Mouse (Mus musculus) neural tube, embryonic 15.5 days (tissue): Measurements from ENCODE around the gene Ano6. TPM values are rescaled to one million over a fixed set of nuclear protein-coding genes. Genes with fewer than 3 reads are reported as not detected.

ENCODE experiments used
- ATAC-seq: fragments of 200-750 bp; cut with Nextera tagmentation; 2 replicates; pipeline ENCODE4 v1.8.0; 2017; ENCODE audit warnings: mild to moderate bottlenecking, moderate TSS enrichment, moderate library complexity; ENCODE audit not compliant: low FRiP score
- H3K27ac ChIP-seq: fragments of 300-500 bp; sonication (generic); replicated peaks from 2 replicates; pipeline ENCODE4 v1.5.1; 2015; ENCODE audit warnings: mild to moderate bottlenecking, inconsistent platforms
- H3K27me3 ChIP-seq: fragments of 300-500 bp; sonication (generic); replicated peaks from 2 replicates; pipeline ENCODE4 v1.6.1; 2015; ENCODE audit warnings: inconsistent platforms
- H3K36me3 ChIP-seq: fragments of 300-500 bp; sonication (generic); 2 replicates; pipeline ENCODE4 v1.6.1; 2015; ENCODE audit warnings: inconsistent platforms
- H3K4me1 ChIP-seq: fragments of 300-500 bp; sonication (generic); 2 replicates; pipeline ENCODE4 v1.6.1; 2015; ENCODE audit warnings: inconsistent platforms
- H3K4me2 ChIP-seq: fragments of 300-500 bp; sonication (generic); 2 replicates; pipeline ENCODE4 v1.6.1; 2015; ENCODE audit warnings: inconsistent platforms, mild to moderate bottlenecking, moderate library complexity
- H3K4me3 ChIP-seq: fragments of 300-500 bp; sonication (generic); replicated peaks from 2 replicates; pipeline ENCODE4 v1.5.1; 2015; ENCODE audit warnings: mild to moderate bottlenecking, inconsistent platforms
- H3K9ac ChIP-seq: fragments of 300-500 bp; sonication (generic); replicated peaks from 2 replicates; pipeline ENCODE4 v1.6.1; 2015; ENCODE audit warnings: mild to moderate bottlenecking, inconsistent platforms
- H3K9me3 ChIP-seq: fragments of 300-500 bp; sonication (generic); replicated peaks from 2 replicates; pipeline ENCODE4 v1.6.1; 2016; ENCODE audit warnings: inconsistent platforms
- whole genome bisulfite sequencing: fragments of 180-500 bp; shearing (Covaris S2); methylation state at CpG from one replicate; pipeline ENCODE4 v1.1.7; 2015; ENCODE audit warnings: mixed read lengths; 5-methylcytosine and 5-hydroxymethylcytosine counted together
- polyA plus RNA-seq: library from polyadenylated mRNA; unstranded; fragments of >200 nt; fragmentation: Nextera tagmentation; extraction: Ambion mirVana; gene quantifications from 2 replicates; pipeline ENCODE4 v1.2.1, GENCODE M21; 2015

The Ano6 gene
- polyA plus RNA-seq, result 27.0 and 32.5 TPM in 2 replicates

- under 1% methylated on average over 51 of the region's 51 CpGs for WGBS
- peak; percentile 97 for ATAC-seq
- peaks cover 51% of the 10 kb centered on the region for H3K4me1 ChIP-seq
Measured at GRCm38 (mm10) chr15:95790529-95791071, at the start of gene Ano6. Ano6 (plus strand) TSS chr15:95790843.

GRCm38 (mm10) chr15:95742955-95743354 is 47.7 kb upstream of the Ano6 start:
- Histone ChIP-seq H3K4me2 (no peak overlapping the region), H3K27ac (no peak overlapping the region), H3K4me1 (peaks cover 8% of the 10 kb centered on the region), H3K4me3 (no peak overlapping the region), H3K36me3 (no peaks in the 10 kb centered on the region), H3K27me3 (no peaks in the 10 kb centered on the region), H3K9me3 (no peaks in the 10 kb centered on the region), H3K9ac (no peak overlapping the region)
- no peak for ATAC-seq
- WGBS, result 91% methylated on average over 6 of the region's 6 CpGs

More at GRCm38 (mm10) chr15:95790529-95791071, at the start of gene Ano6:
- H3K9ac ChIP-seq, result peak within 1 kb of the TSS; percentile 99
- peak within 1 kb of the TSS; percentile 87 for H3K27ac ChIP-seq
- no peaks in the 10 kb centered on the region for H3K36me3 ChIP-seq
- peak within 1 kb of the TSS; percentile 68 for H3K4me2 ChIP-seq
- H3K9me3 ChIP-seq, result no peaks in the 10 kb centered on the region
- H3K4me3 ChIP-seq, result peak within 1 kb of the TSS; percentile 72
- H3K27me3 ChIP-seq, result no peaks in the 10 kb centered on the region

DNA sequence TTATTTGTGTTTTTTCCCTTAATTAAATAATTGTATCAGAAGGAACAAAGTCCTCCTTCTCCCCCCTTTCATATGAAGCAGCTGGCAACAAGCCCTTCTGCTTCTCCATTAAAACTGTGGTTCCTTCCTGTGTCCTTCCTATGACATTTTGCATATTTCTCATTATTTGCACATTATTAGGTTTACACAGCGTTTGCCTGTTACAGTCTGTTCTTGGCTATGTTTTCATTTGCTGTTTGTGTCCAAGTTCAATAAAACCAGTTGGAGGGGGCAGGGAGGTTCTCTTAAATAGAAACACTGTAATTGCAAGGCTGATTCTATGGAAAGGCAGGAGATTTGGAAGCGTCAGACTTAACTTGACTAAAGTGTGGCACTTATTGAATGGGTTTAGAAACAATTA is 46.8 kb upstream of the Ano6 start:
- no peak for ATAC-seq
- 86% methylated on average over 2 of the region's 2 CpGs for WGBS

DNA sequence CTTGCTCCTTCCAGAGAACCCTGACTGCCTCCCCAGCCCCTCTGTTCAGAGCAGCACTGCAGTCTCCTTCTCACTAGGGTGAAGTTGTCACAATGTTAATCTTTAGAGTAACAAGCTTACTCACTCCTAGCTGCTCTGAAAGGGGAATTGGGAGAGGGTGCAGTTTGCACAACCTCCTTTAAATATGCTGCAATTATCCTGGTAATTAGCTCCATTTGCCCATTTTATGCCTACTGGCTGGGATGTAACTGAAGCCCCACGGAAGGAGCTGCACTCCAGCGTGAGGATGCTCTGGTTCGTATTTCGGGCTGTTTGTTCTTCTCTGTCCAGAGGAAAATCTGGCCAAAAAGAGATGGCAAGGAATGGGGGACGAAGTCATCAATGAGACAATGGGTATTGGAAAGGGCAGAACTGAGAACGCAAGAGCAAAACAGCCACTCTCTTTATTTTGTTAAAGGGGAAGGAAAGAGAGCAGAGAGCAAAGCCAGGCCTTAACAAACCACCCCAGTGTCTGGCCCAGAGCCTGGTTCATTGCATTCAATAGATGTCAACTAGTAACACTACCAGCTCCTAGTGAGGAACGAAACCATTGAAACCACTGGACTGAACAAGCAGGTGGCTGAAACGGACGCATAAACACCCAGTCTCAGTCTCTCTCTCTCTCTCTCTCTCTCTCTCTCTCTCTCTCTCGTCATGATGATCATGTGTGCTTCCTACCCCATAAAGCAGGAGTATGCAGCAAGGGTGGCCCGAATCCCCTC is 45.1 kb upstream of the Ano6 start:
- H3K27me3 ChIP-seq, result no peaks in the 10 kb centered on the region
- H3K4me1 ChIP-seq, result peaks cover 8% of the 10 kb centered on the region
- no peak overlapping the region for H3K4me3 ChIP-seq
- H3K9me3 ChIP-seq, result no peaks in the 10 kb centered on the region
- no peak overlapping the region for H3K4me2 ChIP-seq
- no peaks in the 10 kb centered on the region for H3K36me3 ChIP-seq
- no peak overlapping the region for H3K9ac ChIP-seq
- no peak overlapping the region for H3K27ac ChIP-seq
- 48% methylated on average over 11 of the region's 11 CpGs for WGBS
- no peak for ATAC-seq

More for the DNA sequence above, 46.8 kb upstream of the Ano6 start:
- peaks cover 8% of the 10 kb centered on the region for H3K4me1 ChIP-seq
- H3K9ac ChIP-seq, result no peak overlapping the region
- H3K27me3 ChIP-seq, result no peaks in the 10 kb centered on the region
- H3K4me2 ChIP-seq, result no peak overlapping the region
- no peak overlapping the region for H3K4me3 ChIP-seq
- no peaks in the 10 kb centered on the region for H3K36me3 ChIP-seq
- H3K27ac ChIP-seq, result no peak overlapping the region
- no peaks in the 10 kb centered on the region for H3K9me3 ChIP-seq

DNA sequence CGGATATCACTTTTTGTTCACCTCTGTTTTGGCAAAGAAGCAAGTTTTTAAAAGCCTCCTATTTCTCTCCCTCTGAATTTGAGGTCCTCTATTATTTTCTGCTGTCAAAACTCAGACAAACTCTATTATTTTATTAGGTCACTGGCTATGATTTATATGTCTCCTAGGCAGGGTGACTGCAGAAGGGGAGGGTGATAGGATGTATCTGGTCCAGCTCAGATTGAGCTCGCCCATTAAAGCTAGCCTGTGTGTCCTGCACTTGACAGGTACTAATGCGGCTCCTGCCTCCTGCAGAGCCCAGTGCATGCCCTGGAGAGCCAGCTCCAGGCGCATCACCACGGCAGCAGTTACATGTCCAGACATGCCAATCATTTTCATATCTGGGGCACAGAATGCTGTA is 44.1 kb upstream of the Ano6 start:
- Histone ChIP-seq H3K36me3 (no peaks in the 10 kb centered on the region), H3K27ac (no peak overlapping the region), H3K4me1 (peaks cover 8% of the 10 kb centered on the region), H3K4me3 (no peak overlapping the region), H3K27me3 (no peaks in the 10 kb centered on the region), H3K4me2 (no peak overlapping the region), H3K9me3 (no peaks in the 10 kb centered on the region), H3K9ac (no peak overlapping the region)
- no peak for ATAC-seq
- WGBS, result 78% methylated on average over 5 of the region's 5 CpGs

GRCm38 (mm10) chr15:95746955-95747931 is 43.4 kb upstream of the Ano6 start:
- no peak overlapping the region for H3K27ac ChIP-seq
- 88% methylated on average over 16 of the region's 16 CpGs for WGBS
- no peak for ATAC-seq

GRCm38 (mm10) chr15:95749216-95749615 is 41.4 kb upstream of the Ano6 start:
- Histone ChIP-seq H3K9me3 (no peaks in the 10 kb centered on the region), H3K4me3 (no peak overlapping the region), H3K4me2 (no peak overlapping the region), H3K27ac (no peak overlapping the region), H3K4me1 (peaks cover 8% of the 10 kb centered on the region), H3K36me3 (no peaks in the 10 kb centered on the region), H3K27me3 (no peaks in the 10 kb centered on the region), H3K9ac (no peak overlapping the region)
- WGBS, result 89% methylated on average over 5 of the region's 5 CpGs
- ATAC-seq, result no peak

More at GRCm38 (mm10) chr15:95746955-95747931, 43.4 kb upstream of the Ano6 start:
- no peaks in the 10 kb centered on the region for H3K36me3 ChIP-seq
- H3K9ac ChIP-seq, result no peak overlapping the region
- peaks cover 8% of the 10 kb centered on the region for H3K4me1 ChIP-seq
- no peaks in the 10 kb centered on the region for H3K27me3 ChIP-seq
- no peak overlapping the region for H3K4me2 ChIP-seq
- no peak overlapping the region for H3K4me3 ChIP-seq
- H3K9me3 ChIP-seq, result no peaks in the 10 kb centered on the region

GRCm38 (mm10) chr15:95750038-95750437 is 40.6 kb upstream of the Ano6 start:
- H3K36me3 ChIP-seq, result no peaks in the 10 kb centered on the region
- no peaks in the 10 kb centered on the region for H3K9me3 ChIP-seq
- no peak for ATAC-seq
- H3K4me2 ChIP-seq, result no peak overlapping the region
- no peak overlapping the region for H3K9ac ChIP-seq
- H3K4me3 ChIP-seq, result no peak overlapping the region
- no peak overlapping the region for H3K27ac ChIP-seq
- no peaks in the 10 kb centered on the region for H3K27me3 ChIP-seq
- WGBS, result 90% methylated on average over 21 of the region's 21 CpGs
- H3K4me1 ChIP-seq, result peaks cover 5% of the 10 kb centered on the region

DNA sequence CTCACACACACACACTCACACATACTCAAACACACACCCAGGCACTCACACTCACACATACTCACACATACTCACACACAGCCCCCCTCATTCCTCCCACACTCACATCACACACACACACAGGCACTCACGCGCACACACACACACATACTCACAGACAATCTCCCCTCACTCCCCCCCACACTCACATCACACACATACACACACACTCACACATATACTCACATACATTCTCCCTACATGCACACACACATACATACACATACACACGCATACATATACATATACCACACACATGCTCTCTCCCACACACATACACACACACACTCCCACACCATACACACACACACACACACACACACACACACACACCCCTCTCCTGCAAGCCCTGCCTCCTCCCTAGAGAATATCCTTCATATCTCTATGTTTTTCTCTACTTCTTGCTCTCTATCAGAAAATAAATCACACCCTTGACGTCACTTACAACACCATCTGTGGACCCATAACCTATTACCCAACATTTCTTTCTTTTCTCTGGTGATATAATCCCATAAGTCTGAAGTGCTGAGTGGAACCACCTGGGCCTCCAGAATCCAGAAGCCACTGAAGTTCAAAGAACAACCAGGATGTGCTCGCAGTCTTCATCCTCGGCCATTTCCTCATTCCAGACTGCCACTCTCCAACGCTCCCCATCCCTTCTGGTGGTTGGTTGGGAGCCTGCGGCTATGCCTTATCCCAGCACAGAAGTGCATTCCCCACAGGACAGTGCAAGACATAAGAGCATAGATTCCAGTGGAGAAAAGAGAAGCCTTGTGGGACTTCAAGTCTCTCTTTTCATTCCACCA is 38.6 kb upstream of the Ano6 start:
- no peak overlapping the region for H3K4me3 ChIP-seq
- H3K9me3 ChIP-seq, result no peaks in the 10 kb centered on the region
- WGBS, result 90% methylated on average over 8 of the region's 8 CpGs
- no peaks in the 10 kb centered on the region for H3K36me3 ChIP-seq
- no peak for ATAC-seq
- 0 out of 2 replicates have a peak, but pooled peaks cover 2% of the 10 kb centered on the region for H3K4me1 ChIP-seq
- no peak overlapping the region for H3K27ac ChIP-seq
- H3K27me3 ChIP-seq, result no peaks in the 10 kb centered on the region
- no peak overlapping the region for H3K4me2 ChIP-seq
- no peak overlapping the region for H3K9ac ChIP-seq

- H3K4me3 ChIP-seq, result no peak overlapping the region
- H3K4me2 ChIP-seq, result no peak overlapping the region
- 89% methylated on average over 5 of the region's 5 CpGs for WGBS
- no peaks in the 10 kb centered on the region for H3K36me3 ChIP-seq
- ATAC-seq, result no peak
- no peak overlapping the region for H3K27ac ChIP-seq
- no peaks in the 10 kb centered on the region for H3K27me3 ChIP-seq
- H3K9ac ChIP-seq, result no peak overlapping the region
- H3K4me1 ChIP-seq, result 0 out of 2 replicates have a peak, but pooled peaks cover 5% of the 10 kb centered on the region
- no peaks in the 10 kb centered on the region for H3K9me3 ChIP-seq
Measured at GRCm38 (mm10) chr15:95752677-95753019, 38.0 kb upstream of the Ano6 start.

DNA sequence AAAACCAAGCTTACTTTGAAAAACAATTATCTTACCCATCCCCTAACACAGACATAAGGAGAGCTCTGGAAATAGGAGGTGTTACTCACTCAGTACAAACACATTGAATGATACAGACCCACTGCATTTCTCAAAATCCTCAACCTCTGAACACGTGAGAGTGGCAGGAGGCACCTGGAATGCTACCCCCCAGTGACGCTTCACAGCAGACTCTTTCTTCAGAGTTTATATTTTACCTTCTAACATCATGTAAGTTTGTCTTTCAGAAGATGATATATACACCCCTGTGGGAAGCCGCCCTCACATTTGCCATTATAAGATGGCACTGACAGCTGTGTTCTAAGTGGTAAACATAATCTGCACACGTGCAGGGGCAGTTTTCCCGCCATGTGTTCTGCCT is 37.6 kb upstream of the Ano6 start:
- no peaks in the 10 kb centered on the region for H3K27me3 ChIP-seq
- no peak for ATAC-seq
- 77% methylated on average over 5 of the region's 5 CpGs for WGBS

More for the DNA sequence above, 37.6 kb upstream of the Ano6 start:
- Histone ChIP-seq H3K9ac (no peak overlapping the region), H3K4me1 (0 out of 2 replicates have a peak, but pooled peaks cover 5% of the 10 kb centered on the region), H3K9me3 (no peaks in the 10 kb centered on the region), H3K4me3 (no peak overlapping the region), H3K27ac (no peak overlapping the region), H3K36me3 (no peaks in the 10 kb centered on the region), H3K4me2 (no peak overlapping the region)
